9 mouse cellular contexts compared by ENCODE assay signal in genomic region chr17:70872094-70872929, GRCm38 (mm10). TPM values are rescaled to one million over a fixed set of nuclear protein-coding genes. Genes with fewer than 3 reads are reported as not detected.
A peak's percentile ranks its signal among the peaks of the same experiment; 100 is the strongest.
DNase-seq lines count a peak whose midpoint lies in the region; ATAC-seq and TF ChIP-seq lines count a peak whose summit lies in the region.
"Had no signal": no experiment of that assay in that cellular context is flagged by ENCODE, and none has a peak within 500 bp of the region (broad histone marks: within the 10 kb centered on the region; RNA-seq: fewer than 3 reads in every experiment).

No protein-coding gene starts in this region.

- no peak overlapping the region for H3K9ac ChIP-seq in liver, embryonic 11.5 days (ENCODE audit: low read depth, low read length)
- H3K9ac ChIP-seq in hindbrain, postnatal 0 days (replicated peaks; ENCODE audit: low read length): 0 out of 2 replicates have a peak overlapping the region, but pooled peaks have one; percentile 31
- H3K9ac ChIP-seq in neural tube, embryonic 12.5 days: no peak overlapping the region

- no peak overlapping the region for H3K4me3 ChIP-seq in liver, embryonic 11.5 days (ENCODE audit: low read depth, low read length)
- peak overlapping the region; percentile 46 for H3K4me3 ChIP-seq in embryonic facial prominence, embryonic 10.5 days
- peak overlapping the region; percentile 31; the same call in 1 of the 2 replicates for H3K4me3 ChIP-seq in hindbrain, postnatal 0 days (ENCODE audit: low read length)
- H3K4me3 ChIP-seq in neural tube, embryonic 12.5 days: no peak overlapping the region
- H3K4me3 ChIP-seq: megakaryocyte, embryonic 14.5 days had no signal

- no peaks in the 10 kb centered on the region for H3K36me3 ChIP-seq in liver, embryonic 11.5 days (ENCODE audit: control insufficient read depth, insufficient read depth, low read length)
- no peaks in the 10 kb centered on the region for H3K36me3 ChIP-seq in embryonic facial prominence, embryonic 10.5 days (replicated peaks)
- H3K36me3 ChIP-seq in hindbrain, postnatal 0 days (ENCODE audit: insufficient read depth, low read length): no peaks in the 10 kb centered on the region
- no peaks in the 10 kb centered on the region for H3K36me3 ChIP-seq in neural tube, embryonic 12.5 days

- H3K4me2 ChIP-seq in liver, embryonic 11.5 days: no peak overlapping the region
- peak overlapping the region; percentile 61 for H3K4me2 ChIP-seq in hindbrain, postnatal 0 days (ENCODE audit: low read depth, low read length)
- peak overlapping the region; percentile 48 for H3K4me2 ChIP-seq in neural tube, embryonic 12.5 days (replicated peaks)

- H3K9me3 ChIP-seq in liver, embryonic 11.5 days (ENCODE audit: control insufficient read depth, low read length): no peaks in the 10 kb centered on the region
- no peaks in the 10 kb centered on the region for H3K9me3 ChIP-seq in embryonic facial prominence, embryonic 10.5 days
- no peaks in the 10 kb centered on the region for H3K9me3 ChIP-seq in hindbrain, postnatal 0 days (ENCODE audit: low read length)
- no peaks in the 10 kb centered on the region for H3K9me3 ChIP-seq in neural tube, embryonic 12.5 days

- no peaks in the 10 kb centered on the region for H3K27me3 ChIP-seq in liver, embryonic 11.5 days (replicated peaks; ENCODE audit: control insufficient read depth, insufficient read depth, low read length)
- no peaks in the 10 kb centered on the region for H3K27me3 ChIP-seq in embryonic facial prominence, embryonic 10.5 days (replicated peaks; ENCODE audit: low read depth, poor library complexity, severe bottlenecking)
- no peaks in the 10 kb centered on the region for H3K27me3 ChIP-seq in hindbrain, postnatal 0 days (ENCODE audit: insufficient read depth, low read length)
- no peaks in the 10 kb centered on the region for H3K27me3 ChIP-seq in neural tube, embryonic 12.5 days (replicated peaks)

- 0 out of 2 replicates have a peak, but pooled peaks have one; percentile 31 for ATAC-seq in liver, embryonic 11.5 days (replicated peaks; ENCODE audit: low FRiP score)
- ATAC-seq in hindbrain, postnatal 0 days: peak; percentile 95
- peak; percentile 91 for ATAC-seq in neural tube, embryonic 12.5 days (ENCODE audit: low FRiP score, low read depth)

- no peak for DNase-seq in liver, embryonic 11.5 days (ENCODE audit: low spot score)
- DNase-seq in liver: no peak
- peak; percentile 82 for DNase-seq in embryonic facial prominence, embryonic 10.5 days (ENCODE audit: low spot score)
- DNase-seq in hindbrain, postnatal 0 days (ENCODE audit: low spot score): peak; percentile 84
- no peak for DNase-seq in ovary, postnatal 10 days (ENCODE audit: low spot score)
- no peak for DNase-seq in T-cell, adult 2 months (ENCODE audit: low spot score)
- DNase-seq in spleen, postnatal 14 days (ENCODE audit: low spot score in 2 of 2): no peak

- WGBS in liver, embryonic 11.5 days: 32% methylated on average over 14 of the region's 14 CpGs
- 5% methylated on average over 14 of the region's 14 CpGs for WGBS in embryonic facial prominence, embryonic 10.5 days
- WGBS in hindbrain, postnatal 0 days: 10% methylated on average over 14 of the region's 14 CpGs
- 6% methylated on average over 14 of the region's 14 CpGs for WGBS in neural tube, embryonic 12.5 days

- no peak overlapping the region for H3K27ac ChIP-seq in liver, embryonic 11.5 days (ENCODE audit: low read depth, low read length)
- H3K27ac ChIP-seq in embryonic facial prominence, embryonic 10.5 days (replicated peaks): peak overlapping the region; percentile 84
- peak overlapping the region; percentile 72; the same call in 1 of the 2 replicates for H3K27ac ChIP-seq in hindbrain, postnatal 0 days
- 0 out of 2 replicates have a peak overlapping the region, but pooled peaks have one; percentile 5 for H3K27ac ChIP-seq in neural tube, embryonic 12.5 days

- TF ChIP-seq CTCF in hindbrain, postnatal 0 days (IDR thresholded peaks at IDR 0.05; ENCODE audit: low read depth): no peak; the same call in 1 of the 2 replicates

- peaks cover 6% of the 10 kb centered on the region; the same call in 1 of the 2 replicates for H3K4me1 ChIP-seq in liver, embryonic 11.5 days (replicated peaks; ENCODE audit: control insufficient read depth, insufficient read depth, low read length)
- peaks cover 21% of the 10 kb centered on the region for H3K4me1 ChIP-seq in embryonic facial prominence, embryonic 10.5 days
- H3K4me1 ChIP-seq in hindbrain, postnatal 0 days (ENCODE audit: insufficient read depth, low read length): 0 out of 2 replicates have a peak, but pooled peaks cover 7% of the 10 kb centered on the region
- peaks cover 19% of the 10 kb centered on the region for H3K4me1 ChIP-seq in neural tube, embryonic 12.5 days
- H3K4me1 ChIP-seq: megakaryocyte, embryonic 14.5 days had no signal

RNA-seq across cellular contexts. Expression of gene Tgif1, which starts 19.0 kb away (rescaled TPM):
- 26.6 and 30.8 TPM in 2 replicates for polyA plus RNA-seq in liver, embryonic 11.5 days (2014; fragmentation: Nextera tagmentation; extraction: Ambion mirVana)
- polyA plus RNA-seq in embryonic facial prominence, embryonic 10.5 days (2016; fragmentation: Nextera tagmentation; extraction: Ambion mirVana): 110 and 112 TPM in 2 replicates
- 12.5 and 12.6 TPM in 2 replicates for total RNA-seq in hindbrain, postnatal 0 days (2014; rRNA removed)
- 8.4 and 9.4 TPM in 2 replicates for polyA plus RNA-seq in hindbrain, postnatal 0 days (2015; fragmentation: Nextera tagmentation; extraction: Ambion mirVana)
- 52.7 and 57.2 TPM in 2 replicates for polyA plus RNA-seq in neural tube, embryonic 12.5 days (2016; fragmentation: Nextera tagmentation; extraction: Ambion mirVana)

Comparison
In these comparisons a context has a peak if more than half of its experiments do, and no peak if none do; other contexts are left out.
1. ATAC-seq: peak in every context shown above with its lines; median percentile 95 in hindbrain, postnatal 0 days; 91 in neural tube, embryonic 12.5 days; 31 in liver, embryonic 11.5 days.
2. DNase-seq: peak in embryonic facial prominence, embryonic 10.5 days (single experiment) and hindbrain, postnatal 0 days (single experiment); none in liver, embryonic 11.5 days (single experiment), liver (single experiment), ovary, postnatal 10 days (single experiment), T-cell, adult 2 months (single experiment) and spleen, postnatal 14 days (0 of 2).
3. H3K4me3 ChIP-seq: peak in embryonic facial prominence, embryonic 10.5 days (single experiment) and hindbrain, postnatal 0 days (single experiment); none in liver, embryonic 11.5 days (single experiment) and neural tube, embryonic 12.5 days (single experiment).